Mouse (Mus musculus) neutrophil, adult 5-6 weeks (primary cell): ENCODE results near the gene Dtx4. TPM values are rescaled to one million over a fixed set of nuclear protein-coding genes. Genes with fewer than 3 reads are reported as not detected.

Experiments used
- ATAC-seq: fragments of 151-379, 151-347 bp; 2 replicates; pipeline ENCODE4 v1.8.0; 2017; ENCODE audit warnings: mild to moderate bottlenecking, moderate TSS enrichment; ENCODE audit not compliant: insufficient number of reproducible peaks, poor library complexity, low FRiP score, severe bottlenecking; ENCODE audit errors: extremely low read depth
- total RNA-seq: library from RNA; stranded (forward); fragments of 200-1000 nt; gene quantifications from 2 replicates; pipeline ENCODE4 v1.2.3, GENCODE M21; 2017

The Dtx4 gene
- total RNA-seq, 1 experiment from 2014 or later = 10.5 TPM

- ATAC-seq = no peak
Measured at GRCm38 (mm10) chr19:12435750-12436524, 65.3 kb downstream of the Dtx4 start.

- ATAC-seq = peak; percentile 49
Measured at GRCm38 (mm10) chr19:12435011-12435416, 66.2 kb downstream of the Dtx4 start.

- ATAC-seq = peak; percentile 87
Measured at GRCm38 (mm10) chr19:12433033-12433432, 68.2 kb downstream of the Dtx4 start.

- ATAC-seq = no peak
Measured at GRCm38 (mm10) chr19:12427605-12428004, 73.6 kb downstream of the Dtx4 start, which contains the start of gene Pfpl. Gene Pfpl (plus strand): TSS chr19:12427905.

GRCm38 (mm10) chr19:12427101-12427500, 74.2 kb downstream of the Dtx4 start:
- peak; percentile 73 for ATAC-seq

GRCm38 (mm10) chr19:12421680-12422079, 79.6 kb downstream of the Dtx4 start:
- ATAC-seq = no peak

GRCm38 (mm10) chr19:12420555-12420954, 80.7 kb downstream of the Dtx4 start:
- ATAC-seq = no peak

GRCm38 (mm10) chr19:12418312-12418711, 82.9 kb downstream of the Dtx4 start:
- no peak for ATAC-seq

GRCm38 (mm10) chr19:12417361-12417760, 83.9 kb downstream of the Dtx4 start, which contains the start of gene Olfr1441:
Gene Olfr1441 (plus strand): TSS chr19:12417433.
- ATAC-seq = no peak

Other genes with a start within 250 kb of the Dtx4 start
- 0.12 TPM in 1 of 2 replicates, not detected in the other for gene Olfr235, start 240.4 kb downstream of the Dtx4 start, total RNA-seq
- not detected in 2 replicates for gene Olfr1434, start 221.6 kb downstream of the Dtx4 start, total RNA-seq
- gene Olfr1436, start 202.3 kb downstream of the Dtx4 start, total RNA-seq = not detected in 2 replicates
- gene Olfr1437, start 176.4 kb downstream of the Dtx4 start, total RNA-seq = 0.12 TPM in 1 of 2 replicates, not detected in the other
- gene Olfr1438-ps1, start 165.5 kb downstream of the Dtx4 start, total RNA-seq = not detected in 2 replicates
- gene Olfr1440, start 114.2 kb downstream of the Dtx4 start, total RNA-seq = not detected in 2 replicates
- gene Olfr1441, start 84.0 kb downstream of the Dtx4 start, total RNA-seq = not detected in 2 replicates
- not detected in 2 replicates for gene Pfpl, start 73.5 kb downstream of the Dtx4 start, total RNA-seq
- gene Mpeg1, start 40.7 kb downstream of the Dtx4 start, total RNA-seq = 276 and 282 TPM in 2 replicates
- gene Fam111a, start 44.3 kb upstream of the Dtx4 start, total RNA-seq = 326 and 339 TPM in 2 replicates
- gene Gm4952, start 98.5 kb upstream of the Dtx4 start, total RNA-seq = not detected in 2 replicates
- gene Glyat, start 131.9 kb upstream of the Dtx4 start, total RNA-seq = not detected in 2 replicates
- gene Olfr1442, start 169.0 kb upstream of the Dtx4 start, total RNA-seq = not detected in 2 replicates
- not detected in 2 replicates for gene Olfr1443, start 176.7 kb upstream of the Dtx4 start, total RNA-seq
- gene Keg1, start 194.3 kb upstream of the Dtx4 start, total RNA-seq = not detected in 2 replicates